Mouse (Mus musculus) hindbrain, embryonic 14.5 days (tissue): ENCODE measurements at regions not wholly inside any gene's neighbourhood (a gene's known extent, or its start where the extent isn't known, plus 50 kb on each side); places are given as distances from the start of the nearest gene placed in this dataset.

Experiments
- ATAC-seq: fragments of 200-750 bp; cut with Nextera tagmentation; 2 replicates; pipeline ENCODE4 v1.8.0; 2017; ENCODE audit warnings: moderate number of reproducible peaks, mild to moderate bottlenecking, moderate TSS enrichment, moderate library complexity; ENCODE audit not compliant: low FRiP score
- DNase-seq: peaks from one replicate; pipeline ENCODE4 v3.0.0-alpha.2; 2015; ENCODE audit warnings: low spot score
- H3K27ac ChIP-seq: fragments of 300-500 bp; sonication (generic); 2 replicates; pipeline ENCODE4 v1.5.1; 2014; ENCODE audit warnings: mild to moderate bottlenecking, moderate library complexity
- H3K27me3 ChIP-seq: fragments of 300-500 bp; sonication (generic); 2 replicates; pipeline ENCODE4 v1.6.1; 2014; ENCODE audit warnings: mild to moderate bottlenecking, low read length, mixed read lengths; ENCODE audit not compliant: control insufficient read depth, insufficient read depth
- H3K36me3 ChIP-seq: fragments of 300-500 bp; sonication (generic); replicated peaks from 2 replicates; pipeline ENCODE4 v1.6.1; 2014; ENCODE audit not compliant: control insufficient read depth, insufficient read depth
- H3K4me1 ChIP-seq: fragments of 300-500 bp; sonication (generic); replicated peaks from 2 replicates; pipeline ENCODE4 v1.6.1; 2014; ENCODE audit warnings: antibody characterized with exemption, low read length, mixed read lengths; ENCODE audit not compliant: control insufficient read depth, insufficient read depth
- H3K4me2 ChIP-seq: fragments of 300-500 bp; sonication (generic); replicated peaks from 2 replicates; pipeline ENCODE4 v1.6.1; 2014; ENCODE audit warnings: mild to moderate bottlenecking, moderate library complexity
- H3K4me3 ChIP-seq: fragments of 300-500 bp; sonication (generic); replicated peaks from 2 replicates; pipeline ENCODE4 v1.5.1; 2014; ENCODE audit warnings: mild to moderate bottlenecking, low read length
- H3K9ac ChIP-seq: fragments of 300-500 bp; sonication (generic); 2 replicates; pipeline ENCODE4 v1.6.1; 2014
- H3K9me3 ChIP-seq: fragments of 300-500 bp; sonication (generic); 2 replicates; pipeline ENCODE4 v1.6.1; 2016; ENCODE audit warnings: low read length; ENCODE audit not compliant: control insufficient read depth
- WGBS: fragments of 180-500 bp; shearing (Covaris S2); extraction: QIAGEN DNeasy Blood & Tissue Kit; methylation state at CpG from one replicate; pipeline ENCODE4 v1.1.7; 2014; 5-methylcytosine and 5-hydroxymethylcytosine counted together

GRCm38 (mm10) chr17:63003911-63004310 is 122.8 kb upstream of the Efna5 start:
- WGBS = 90% methylated on average over 5 of the region's 5 CpGs
- DNase-seq (no peak), ATAC-seq (no peak)
- Histone ChIP-seq H3K27ac (no peak overlapping the region), H3K36me3 (no peaks in the 10 kb centered on the region), H3K4me1 (peaks cover 11% of the 10 kb centered on the region), H3K9me3 (no peaks in the 10 kb centered on the region), H3K9ac (no peak overlapping the region), H3K4me3 (no peak overlapping the region), H3K4me2 (no peak overlapping the region), H3K27me3 (no peaks in the 10 kb centered on the region; the same call in 1 of the 2 replicates)

GRCm38 (mm10) chr17:63002729-63003128 is 121.6 kb upstream of the Efna5 start:
- Histone ChIP-seq H3K4me1 (peaks cover 4% of the 10 kb centered on the region; the same call in 1 of the 2 replicates), H3K4me2 (no peak overlapping the region), H3K4me3 (no peak overlapping the region), H3K27me3 (no peaks in the 10 kb centered on the region; the same call in 1 of the 2 replicates), H3K9ac (no peak overlapping the region), H3K9me3 (no peaks in the 10 kb centered on the region), H3K36me3 (no peaks in the 10 kb centered on the region), H3K27ac (no peak overlapping the region)
- WGBS = 95% methylated on average over 4 of the region's 4 CpGs
- no peak for ATAC-seq
- no peak for DNase-seq

DNA sequence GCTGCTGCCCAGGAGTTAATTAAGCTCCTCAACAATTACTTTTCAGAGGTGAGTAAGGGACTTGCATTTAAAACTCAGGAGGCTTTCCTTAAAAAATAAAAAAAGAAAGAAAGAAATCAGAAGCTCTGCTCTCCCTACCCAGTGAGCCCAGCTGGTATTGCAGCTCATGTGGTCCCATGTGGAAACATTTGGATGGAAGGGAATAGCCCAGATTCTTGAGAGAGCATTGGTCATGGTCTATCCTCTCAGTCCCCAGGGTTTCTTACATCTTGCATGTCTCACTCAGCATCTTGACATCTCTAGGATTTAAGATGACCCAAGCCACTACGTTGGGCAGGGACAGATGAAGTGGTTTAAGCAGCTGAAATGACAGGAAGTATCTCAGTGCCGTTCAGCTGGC is 120.8 kb upstream of the Efna5 start:
- WGBS = 25% methylated on average over 2 of the region's 2 CpGs

DNA sequence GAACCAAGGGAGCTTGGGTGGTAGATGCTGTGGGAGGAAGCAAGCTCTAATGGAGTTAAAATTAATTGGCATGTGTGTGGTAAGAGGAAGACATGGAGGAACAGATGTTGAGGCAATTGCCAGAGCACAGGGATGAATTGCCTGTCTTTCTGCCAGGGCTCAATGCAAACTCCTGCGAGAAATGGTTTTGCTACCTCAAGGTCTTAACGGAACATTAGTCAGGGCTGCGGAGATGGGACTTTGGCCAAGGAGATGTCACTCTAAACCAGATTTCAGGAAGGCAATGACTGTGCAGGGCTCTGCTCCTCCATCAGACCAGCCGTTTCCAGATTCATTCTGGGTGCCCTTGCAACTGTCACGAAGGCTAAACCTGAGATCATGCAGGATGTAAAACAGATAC is 116.6 kb upstream of the Efna5 start:
- H3K27ac ChIP-seq = no peak overlapping the region
- 71% methylated on average over 5 of the region's 5 CpGs for WGBS
- no peak overlapping the region for H3K4me2 ChIP-seq
- no peaks in the 10 kb centered on the region for H3K36me3 ChIP-seq
- peak; percentile 48; the same call in 1 of the 2 replicates for ATAC-seq
- peak; percentile 51 for DNase-seq
- H3K4me1 ChIP-seq = no peaks in the 10 kb centered on the region
- no peaks in the 10 kb centered on the region for H3K9me3 ChIP-seq
- H3K4me3 ChIP-seq = no peak overlapping the region
- H3K27me3 ChIP-seq = no peaks in the 10 kb centered on the region; the same call in 1 of the 2 replicates
- no peak overlapping the region for H3K9ac ChIP-seq

More for the DNA sequence above, 120.8 kb upstream of the Efna5 start:
- no peak overlapping the region for H3K4me2 ChIP-seq
- H3K27me3 ChIP-seq = no peaks in the 10 kb centered on the region; the same call in 1 of the 2 replicates
- H3K4me3 ChIP-seq = no peak overlapping the region
- H3K4me1 ChIP-seq = no peaks in the 10 kb centered on the region
- H3K9ac ChIP-seq = no peak overlapping the region
- ATAC-seq = no peak
- H3K27ac ChIP-seq = no peak overlapping the region
- H3K9me3 ChIP-seq = no peaks in the 10 kb centered on the region
- no peak for DNase-seq
- H3K36me3 ChIP-seq = no peaks in the 10 kb centered on the region

DNA sequence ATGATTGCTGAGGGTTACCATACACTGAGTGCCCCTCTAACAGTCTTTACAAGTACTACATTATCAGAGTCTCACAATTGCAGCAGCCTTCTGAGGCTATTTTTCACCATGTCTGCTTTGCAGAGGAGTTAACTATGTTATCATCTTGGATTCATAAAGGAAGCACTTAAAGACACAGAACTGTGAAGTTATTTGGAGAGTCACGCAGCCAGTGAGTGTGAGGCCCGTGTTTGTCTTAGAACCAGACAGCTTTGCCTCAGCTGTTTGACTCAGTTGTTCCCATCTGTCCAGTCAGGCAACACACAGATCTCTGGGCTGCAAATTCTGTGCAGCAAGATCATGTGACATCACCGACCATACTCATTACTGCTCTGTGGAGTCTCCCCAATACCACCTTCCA is 114.2 kb upstream of the Efna5 start:
- Histone ChIP-seq H3K4me1 (no peaks in the 10 kb centered on the region), H3K4me3 (no peak overlapping the region), H3K4me2 (no peak overlapping the region), H3K9me3 (no peaks in the 10 kb centered on the region), H3K9ac (no peak overlapping the region), H3K27me3 (no peaks in the 10 kb centered on the region), H3K36me3 (no peaks in the 10 kb centered on the region), H3K27ac (no peak overlapping the region)
- WGBS = 83% methylated on average over 3 of the region's 3 CpGs
- ATAC-seq (no peak), DNase-seq (no peak)

DNA sequence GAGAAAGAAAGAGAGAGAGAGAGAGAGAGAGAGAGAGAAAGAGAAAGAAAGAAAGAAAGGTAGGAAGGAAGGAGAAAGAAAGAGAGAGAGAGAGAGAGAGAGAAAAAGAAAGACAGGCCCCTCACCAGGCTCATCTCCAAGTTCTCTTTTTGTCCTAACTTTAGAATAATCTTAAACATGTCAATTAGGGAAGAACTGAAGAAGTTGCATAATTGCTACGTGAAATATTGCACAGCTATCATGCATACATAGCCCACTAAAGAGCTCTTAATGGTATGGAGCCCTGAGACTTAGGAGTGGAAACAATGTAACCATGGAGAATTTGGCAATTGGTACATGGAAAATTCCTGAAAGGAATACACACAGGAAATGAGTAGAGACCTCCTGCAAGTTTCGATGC is 111.9 kb upstream of the Efna5 start:
- H3K4me2 ChIP-seq = no peak overlapping the region
- no peak for DNase-seq
- no peak overlapping the region for H3K9ac ChIP-seq
- H3K4me1 ChIP-seq = no peaks in the 10 kb centered on the region
- no peaks in the 10 kb centered on the region for H3K27me3 ChIP-seq
- H3K9me3 ChIP-seq = no peaks in the 10 kb centered on the region
- WGBS = 90% methylated on average over 2 of the region's 2 CpGs
- no peak overlapping the region for H3K27ac ChIP-seq
- no peak overlapping the region for H3K4me3 ChIP-seq
- no peaks in the 10 kb centered on the region for H3K36me3 ChIP-seq
- ATAC-seq = no peak

DNA sequence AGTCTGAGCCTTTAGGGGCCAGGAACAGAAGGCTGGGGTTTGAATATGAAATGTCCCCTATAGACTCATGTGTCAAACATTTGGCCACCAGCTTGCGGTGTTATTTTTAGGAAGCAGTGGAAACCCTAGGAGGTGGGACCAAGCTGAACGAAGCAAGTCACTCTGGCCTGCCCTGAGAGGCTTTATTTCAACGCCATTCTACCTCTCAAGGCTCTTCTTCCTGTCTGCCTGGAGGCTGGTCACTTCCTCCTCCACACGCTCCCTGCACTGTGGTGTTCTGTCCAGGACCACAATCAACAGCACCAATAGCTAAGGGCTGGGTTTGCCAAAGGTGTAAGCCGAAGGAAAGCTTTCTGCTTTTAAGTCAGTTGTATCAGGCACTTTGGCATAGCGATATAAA is 105.2 kb upstream of the Efna5 start:
- no peaks in the 10 kb centered on the region for H3K9me3 ChIP-seq
- no peaks in the 10 kb centered on the region for H3K27me3 ChIP-seq
- H3K4me2 ChIP-seq = no peak overlapping the region
- DNase-seq = no peak
- H3K9ac ChIP-seq = no peak overlapping the region
- no peaks in the 10 kb centered on the region for H3K4me1 ChIP-seq
- ATAC-seq = no peak
- no peak overlapping the region for H3K27ac ChIP-seq
- no peak overlapping the region for H3K4me3 ChIP-seq
- WGBS = 88% methylated on average over 6 of the region's 6 CpGs
- H3K36me3 ChIP-seq = no peaks in the 10 kb centered on the region

GRCm38 (mm10) chr17:62980337-62980736 is 99.2 kb upstream of the Efna5 start:
- Histone ChIP-seq H3K27ac (no peak overlapping the region), H3K9me3 (no peaks in the 10 kb centered on the region), H3K4me1 (peaks cover 24% of the 10 kb centered on the region), H3K36me3 (no peaks in the 10 kb centered on the region), H3K27me3 (no peaks in the 10 kb centered on the region), H3K4me3 (no peak overlapping the region), H3K4me2 (no peak overlapping the region), H3K9ac (no peak overlapping the region)
- WGBS = 14% methylated on average over 3 of the region's 3 CpGs
- no peak for DNase-seq
- no peak for ATAC-seq

DNA sequence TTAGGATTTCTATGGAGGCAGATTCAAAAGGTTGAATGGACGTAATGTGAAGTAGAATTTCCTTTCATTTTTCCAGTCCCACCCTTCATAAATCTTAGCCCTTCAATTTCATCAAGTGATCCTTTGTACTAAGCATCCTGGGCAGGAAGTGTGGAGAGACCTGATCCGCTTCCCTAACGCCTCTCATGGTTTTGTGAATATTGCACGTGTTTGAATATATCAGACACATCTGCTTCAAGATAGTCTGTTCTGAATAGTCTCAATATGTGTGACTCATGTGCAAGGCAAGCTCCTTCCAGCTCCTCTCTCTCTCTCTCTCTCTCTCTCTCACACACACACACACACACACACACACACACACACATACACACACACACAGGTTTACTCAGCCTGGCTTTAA is 96.4 kb upstream of the Efna5 start:
- WGBS = 54% methylated on average over 4 of the region's 4 CpGs
- ATAC-seq (no peak), DNase-seq (no peak)
- no peak overlapping the region for H3K4me3 ChIP-seq
- H3K9ac ChIP-seq = no peak overlapping the region
- peaks cover 24% of the 10 kb centered on the region for H3K4me1 ChIP-seq
- H3K27me3 ChIP-seq = no peaks in the 10 kb centered on the region
- 0 out of 2 replicates have a peak, but pooled peaks cover 4% of the 10 kb centered on the region for H3K9me3 ChIP-seq
- no peak overlapping the region for H3K27ac ChIP-seq
- H3K36me3 ChIP-seq = no peaks in the 10 kb centered on the region
- H3K4me2 ChIP-seq = no peak overlapping the region

GRCm38 (mm10) chr17:62977136-62977535 is 96.0 kb upstream of the Efna5 start:
- Histone ChIP-seq H3K9me3 (0 out of 2 replicates have a peak, but pooled peaks cover 5% of the 10 kb centered on the region), H3K9ac (no peak overlapping the region), H3K4me3 (no peak overlapping the region), H3K4me2 (no peak overlapping the region), H3K27me3 (no peaks in the 10 kb centered on the region), H3K27ac (no peak overlapping the region), H3K36me3 (no peaks in the 10 kb centered on the region), H3K4me1 (peaks cover 24% of the 10 kb centered on the region)
- 64% methylated on average over 4 of the region's 4 CpGs for WGBS
- no peak for DNase-seq
- no peak for ATAC-seq
